8 mouse cellular contexts compared by ENCODE assay signal in genomic region chr13:119462596-119463560, GRCm38 (mm10). TPM values are rescaled to one million over a fixed set of nuclear protein-coding genes. Genes with fewer than 3 reads are reported as not detected.
DNase-seq lines count a peak whose midpoint lies in the region; ATAC-seq lines count a peak whose summit lies in the region.

Gene 4833420G17Rik (plus strand): TSS chr13:119462768.

- ATAC-seq in hindbrain, embryonic 12.5 days (ENCODE audit: low FRiP score), result peak; percentile 95

- 12% methylated on average over 57 of the region's 57 CpGs for WGBS in hindbrain, embryonic 12.5 days

- peak; percentile 91 for DNase-seq in NIH3T3 (ENCODE audit: low read depth)
- peak; percentile 92 to 93 for DNase-seq in cerebellum, postnatal 10 days
- DNase-seq in frontal cortex, postnatal 10 days (ENCODE audit: low spot score in 2 of 2), result peak; percentile 70 to 82
- DNase-seq in layer of hippocampus, postnatal 14 days (ENCODE audit: low spot score in 2 of 2), result peak; percentile 84 to 91
- DNase-seq in lung, postnatal 14 days, result peak; percentile 91
- peak; percentile 84 for DNase-seq in retina, adult 2 months (ENCODE audit: low read depth, low spot score)
- DNase-seq in thymus, postnatal 36 days, result peak; percentile 82 to 86

- peak within 1 kb of the TSS; percentile 75 for H3K4me2 ChIP-seq in hindbrain, embryonic 12.5 days (replicated peaks)

- peaks cover 18% of the 10 kb centered on the region for H3K4me1 ChIP-seq in hindbrain, embryonic 12.5 days

- H3K36me3 ChIP-seq in hindbrain, embryonic 12.5 days, result peaks cover 33% of the 10 kb centered on the region

- no peaks in the 10 kb centered on the region for H3K27me3 ChIP-seq in hindbrain, embryonic 12.5 days

- H3K4me3 ChIP-seq in hindbrain, embryonic 12.5 days, result peak within 1 kb of the TSS; percentile 81

- peak within 1 kb of the TSS; percentile 75 for H3K27ac ChIP-seq in hindbrain, embryonic 12.5 days

- H3K9me3 ChIP-seq in hindbrain, embryonic 12.5 days (replicated peaks), result no peaks in the 10 kb centered on the region

- peak within 1 kb of the TSS; percentile 65 for H3K9ac ChIP-seq in hindbrain, embryonic 12.5 days

RNA-seq across cellular contexts. Expression of gene 4833420G17Rik, which starts in this region (rescaled TPM):
- 111 and 113 TPM in 2 replicates for polyA plus RNA-seq in hindbrain, embryonic 12.5 days (2016; fragmentation: Nextera tagmentation; extraction: Ambion mirVana)
- 10 to 100 TPM; 25.3 to 25.5 TPM for total RNA-seq in layer of hippocampus, postnatal 14 days (2021)

Comparison
In these comparisons a context has a peak if more than half of its experiments do, and no peak if none do; other contexts are left out.
1. Peak in every context shown above with its lines: DNase-seq, ATAC-seq, H3K4me3 ChIP-seq and H3K27ac ChIP-seq.